Mouse (Mus musculus): ENCODE measurements at regions not wholly inside any gene's neighbourhood (a gene's known extent, or its start where the extent isn't known, plus 50 kb on each side); places are given as distances from the start of the nearest gene placed in this dataset. TPM values are rescaled to one million over a fixed set of nuclear protein-coding genes. Genes with fewer than 3 reads are reported as not detected.

DNA sequence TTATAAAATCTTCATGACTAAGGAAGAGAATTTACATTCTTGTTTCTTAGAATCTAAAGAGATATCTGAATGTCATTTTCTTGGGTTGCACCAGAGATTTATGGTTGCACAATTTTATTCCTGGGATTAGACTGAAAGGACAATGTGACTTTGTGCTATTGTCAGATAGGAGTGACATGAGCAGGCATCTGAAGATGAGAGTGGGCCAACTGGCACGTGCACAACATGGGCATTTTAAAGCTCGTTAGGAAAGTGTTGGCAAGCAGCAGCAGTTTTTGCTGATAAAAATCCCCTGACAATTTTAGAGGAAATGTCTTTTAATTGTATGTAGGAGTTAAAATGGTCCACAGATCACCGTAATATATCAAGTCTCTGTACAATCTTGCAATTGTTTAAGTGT is 178.9 kb upstream of the Tecrl start:
- DNase-seq (ENCODE audit: low spot score): no peak

DNA sequence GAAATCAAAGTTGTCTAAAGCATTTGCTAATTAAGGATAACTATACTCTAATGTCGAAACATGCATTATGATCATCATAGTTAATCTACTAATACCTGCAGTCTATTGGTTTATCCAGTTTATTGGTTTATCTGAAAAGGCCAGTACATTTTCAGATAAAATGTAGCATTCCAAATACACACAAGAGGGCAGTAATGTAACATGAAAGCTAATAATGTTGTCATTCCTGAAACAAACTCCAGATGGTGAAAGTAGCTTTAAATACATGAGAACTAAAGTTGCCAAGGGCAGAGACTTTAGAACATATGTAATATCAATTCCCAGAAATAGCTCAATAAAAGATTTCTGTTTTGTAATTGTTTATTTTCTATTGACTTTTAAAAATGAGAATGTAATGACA is 163.7 kb upstream of the Tecrl start:
- no peak for DNase-seq (ENCODE audit: low spot score)

DNA sequence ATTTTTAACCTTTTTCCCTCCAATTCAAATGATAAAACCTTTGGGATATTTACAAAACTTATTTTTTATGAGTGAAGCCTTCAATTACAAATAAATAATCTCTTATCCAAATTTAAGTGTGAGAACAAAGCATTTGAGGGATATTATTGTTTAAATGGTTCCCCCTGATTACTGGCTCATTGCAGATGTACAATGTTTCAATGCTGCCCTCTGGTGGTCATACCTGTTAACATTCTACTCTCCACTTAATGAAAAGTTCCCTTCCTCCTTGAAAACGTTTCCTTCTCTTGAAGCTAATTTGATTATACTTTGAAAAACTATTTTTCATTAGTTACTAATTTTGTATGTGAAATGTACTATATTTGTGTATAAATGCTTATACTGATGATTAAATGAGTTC is 129.1 kb upstream of the Tecrl start:
- no peak for DNase-seq (ENCODE audit: low spot score)

DNA sequence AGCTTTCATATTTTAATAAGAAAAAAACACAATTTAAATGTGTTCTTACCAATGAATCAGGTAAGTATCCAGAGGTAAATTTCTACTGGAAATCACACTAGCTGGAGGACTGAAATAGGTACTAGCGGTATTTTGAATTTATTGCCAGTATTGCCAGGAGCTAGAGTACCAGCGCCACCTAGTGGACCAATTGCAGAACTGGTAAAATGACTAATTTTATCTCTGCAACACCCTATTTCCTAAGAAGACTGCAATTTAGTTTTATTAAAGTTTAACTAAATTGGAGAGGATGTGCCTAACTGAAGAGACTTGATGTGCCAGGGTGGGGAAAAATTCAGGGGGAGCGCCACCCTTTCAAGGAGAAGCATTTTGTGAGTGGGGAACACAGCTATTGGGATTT is 85.3 kb upstream of the Tecrl start:
- DNase-seq (ENCODE audit: low spot score): peak; percentile 17

DNA sequence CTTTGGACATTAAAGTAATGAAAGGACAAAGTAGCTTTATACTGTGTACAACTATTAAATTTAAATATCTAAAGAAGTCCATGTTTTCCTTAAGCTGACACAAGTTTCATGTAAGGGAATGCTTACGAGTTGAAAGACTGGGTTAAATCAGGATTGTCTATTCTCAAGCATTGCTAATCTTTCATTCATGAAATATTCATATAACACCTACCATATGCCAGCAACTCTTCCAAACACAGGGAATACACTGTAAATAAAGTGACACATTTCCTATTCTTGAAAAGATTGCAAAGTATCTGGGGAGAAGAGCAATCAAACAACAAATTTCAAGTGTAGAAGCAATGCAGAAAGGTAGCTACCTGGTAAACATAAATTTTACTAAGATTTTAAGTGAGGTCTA is 81.5 kb upstream of the Tecrl start:
- no peak for DNase-seq (ENCODE audit: low spot score)

DNA sequence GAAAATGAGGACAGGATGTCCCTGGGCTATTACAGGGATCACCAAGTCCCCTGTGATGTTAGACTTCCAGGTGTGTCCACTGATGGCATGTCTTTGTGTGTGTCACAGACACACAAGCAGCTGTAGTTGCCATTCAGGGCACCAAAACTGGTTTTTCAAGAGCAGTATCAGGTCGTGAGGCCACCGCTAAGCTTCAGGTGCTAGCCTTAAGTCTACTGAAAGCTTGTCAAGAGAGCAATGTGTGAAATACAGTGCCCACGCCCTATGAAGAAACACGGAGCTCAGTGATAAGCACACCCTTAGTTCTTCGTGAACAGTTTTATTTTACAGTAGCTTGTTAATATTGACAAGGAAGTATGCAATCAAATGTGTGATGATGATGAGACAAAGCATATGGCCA is 66.7 kb upstream of the Tecrl start:
- DNase-seq (ENCODE audit: low spot score): no peak

DNA sequence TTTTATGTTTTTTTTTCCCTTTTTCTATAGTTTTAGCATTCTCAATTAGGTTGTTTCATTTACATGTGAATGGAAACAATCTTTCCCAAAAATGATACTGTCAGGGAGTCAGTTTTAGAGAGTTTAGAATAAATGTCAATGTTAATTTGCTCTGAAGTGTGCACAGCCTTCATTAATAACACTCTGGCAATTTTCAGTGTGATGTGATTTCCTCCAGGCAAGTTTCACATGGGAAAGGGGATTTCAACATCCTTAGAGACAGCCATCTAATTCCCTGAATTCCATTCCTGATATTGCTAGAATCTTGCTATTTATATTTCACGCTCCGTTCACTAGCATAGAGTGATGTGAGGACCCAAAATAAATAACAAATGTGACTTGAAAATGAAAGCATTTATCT is 55.2 kb upstream of the Tecrl start:
- DNase-seq (ENCODE audit: low spot score): no peak

DNA sequence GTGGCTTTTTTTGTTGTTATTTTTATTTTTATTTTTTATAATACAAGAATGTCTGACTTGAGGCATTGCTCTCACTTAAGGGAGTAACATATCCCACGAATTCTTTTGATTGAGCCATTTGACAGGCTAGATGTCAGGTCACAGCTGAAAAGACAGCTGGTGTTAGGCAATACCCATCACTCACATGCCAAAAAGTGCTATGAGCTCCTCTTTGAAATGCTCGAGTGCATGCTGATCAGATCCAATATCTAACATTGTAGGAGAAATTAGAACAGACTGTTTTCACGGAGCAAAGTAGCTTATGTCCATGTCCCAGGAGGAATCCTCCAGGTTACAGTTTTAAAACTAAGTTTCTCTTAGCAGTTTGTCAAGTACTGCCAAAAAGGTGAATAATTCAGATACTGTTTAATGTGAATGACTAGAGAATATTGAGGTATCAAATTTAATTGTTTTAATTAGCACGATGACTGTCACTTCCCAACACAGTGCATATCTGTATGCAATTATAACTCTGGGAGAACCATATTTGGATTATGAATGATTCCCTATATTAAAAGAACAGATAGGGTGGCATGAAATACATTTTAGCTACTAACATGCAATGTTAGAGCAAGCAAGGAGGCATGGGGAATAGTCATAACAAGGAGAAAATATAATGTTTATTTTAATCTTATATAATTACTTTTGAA is 50.4 kb upstream of the Tecrl start:
- peak; percentile 51 for DNase-seq (ENCODE audit: low spot score)

Small RNA genes lying in the stretch of these regions (microRNA-seq; reads per million reads assigned to microRNA genes)
- not detected for gene Gm44303
